Mouse (Mus musculus): ENCODE measurements around the gene Arfgap3. TPM values are rescaled to one million over a fixed set of nuclear protein-coding genes. Genes with fewer than 3 reads are reported as not detected.
A peak's percentile ranks its signal among the peaks of the same experiment; 100 is the strongest.
"Not testable (repeated sequence)": the region's sequence is repeated elsewhere in the genome, so short reads cannot be mapped to it uniquely, and the experiment has no call there.

The Arfgap3 gene
- polyA plus RNA-seq (2012; rRNA removed) = 24.8 and 24.9 TPM in 2 replicates

- Histone ChIP-seq H3K4me3 (ENCODE audit: insufficient read depth, low read length) (peak within 1 kb of the TSS; percentile 49), H3K27ac (ENCODE audit: insufficient read depth, low read length) (peak within 1 kb of the TSS; percentile 25; the same call in 1 of the 2 replicates), H3K4me1 (ENCODE audit: control insufficient read depth, insufficient read depth, low read length) (no peaks in the 10 kb centered on the region; the same call in none of the 2 replicates)
- no peak for TF ChIP-seq CTCF (IDR thresholded peaks at IDR 0.05; ENCODE audit: extremely low read depth, insufficient read depth, low read length)
- peak; percentile 65; the same call in 1 of the 2 replicates for TF ChIP-seq POLR2A (IDR thresholded peaks at IDR 0.05; ENCODE audit: extremely low read depth, insufficient read depth, low read length)
Measured at GRCm38 (mm10) chr15:83349954-83350711, at the start of gene Arfgap3. Gene Arfgap3 (minus strand): TSS chr15:83350247.

GRCm38 (mm10) chr15:83392722-83393121 lies 42.7 kb upstream of the Arfgap3 start:
- H3K4me1 ChIP-seq (ENCODE audit: control insufficient read depth, insufficient read depth, low read length) = no peaks in the 10 kb centered on the region
- no peak overlapping the region for H3K4me3 ChIP-seq (ENCODE audit: insufficient read depth, low read length)
- no peak for TF ChIP-seq CTCF (IDR thresholded peaks at IDR 0.05; ENCODE audit: extremely low read depth, insufficient read depth, low read length)
- TF ChIP-seq POLR2A (IDR thresholded peaks at IDR 0.05; ENCODE audit: extremely low read depth, insufficient read depth, low read length) = no peak
- H3K27ac ChIP-seq (ENCODE audit: insufficient read depth, low read length) = no peak overlapping the region

GRCm38 (mm10) chr15:83387911-83388310 lies 37.9 kb upstream of the Arfgap3 start:
- Histone ChIP-seq H3K27ac (ENCODE audit: insufficient read depth, low read length) (no peak overlapping the region), H3K4me3 (ENCODE audit: insufficient read depth, low read length) (no peak overlapping the region), H3K4me1 (ENCODE audit: control insufficient read depth, insufficient read depth, low read length) (peaks cover 3% of the 10 kb centered on the region; the same call in 1 of the 2 replicates)
- TF ChIP-seq POLR2A (IDR thresholded peaks at IDR 0.05; ENCODE audit: extremely low read depth, insufficient read depth, low read length) (no peak), CTCF (IDR thresholded peaks at IDR 0.05; ENCODE audit: extremely low read depth, insufficient read depth, low read length) (no peak)

GRCm38 (mm10) chr15:83383633-83384032 lies 33.6 kb upstream of the Arfgap3 start:
- H3K4me1 ChIP-seq (ENCODE audit: control insufficient read depth, insufficient read depth, low read length) = peaks cover 3% of the 10 kb centered on the region; the same call in 1 of the 2 replicates
- H3K4me3 ChIP-seq (ENCODE audit: insufficient read depth, low read length) = no peak overlapping the region
- TF ChIP-seq POLR2A (IDR thresholded peaks at IDR 0.05; ENCODE audit: extremely low read depth, insufficient read depth, low read length) (no peak), CTCF (IDR thresholded peaks at IDR 0.05; ENCODE audit: extremely low read depth, insufficient read depth, low read length) (peak; percentile 62)
- H3K27ac ChIP-seq (ENCODE audit: insufficient read depth, low read length) = no peak overlapping the region

- TF ChIP-seq CTCF (IDR thresholded peaks at IDR 0.05; ENCODE audit: extremely low read depth, insufficient read depth, low read length) (no peak), POLR2A (IDR thresholded peaks at IDR 0.05; ENCODE audit: extremely low read depth, insufficient read depth, low read length) (no peak)
- H3K4me3 ChIP-seq (ENCODE audit: insufficient read depth, low read length) = no peak overlapping the region
- H3K4me1 ChIP-seq (ENCODE audit: control insufficient read depth, insufficient read depth, low read length) = peaks cover 3% of the 10 kb centered on the region; the same call in 1 of the 2 replicates
- H3K27ac ChIP-seq (ENCODE audit: insufficient read depth, low read length) = no peak overlapping the region
Measured at GRCm38 (mm10) chr15:83383136-83383535, 33.1 kb upstream of the Arfgap3 start.

- Histone ChIP-seq H3K4me3 (ENCODE audit: insufficient read depth, low read length) (no peak overlapping the region), H3K4me1 (ENCODE audit: control insufficient read depth, insufficient read depth, low read length) (peaks cover 3% of the 10 kb centered on the region; the same call in 1 of the 2 replicates), H3K27ac (ENCODE audit: insufficient read depth, low read length) (no peak overlapping the region)
- no peak for TF ChIP-seq CTCF (IDR thresholded peaks at IDR 0.05; ENCODE audit: extremely low read depth, insufficient read depth, low read length)
- no peak for TF ChIP-seq POLR2A (IDR thresholded peaks at IDR 0.05; ENCODE audit: extremely low read depth, insufficient read depth, low read length)
Measured at GRCm38 (mm10) chr15:83382467-83382866, 32.4 kb upstream of the Arfgap3 start.

- Histone ChIP-seq H3K4me1 (ENCODE audit: control insufficient read depth, insufficient read depth, low read length) (no peaks in the 10 kb centered on the region), H3K4me3 (ENCODE audit: insufficient read depth, low read length) (no peak overlapping the region)
- TF ChIP-seq CTCF (IDR thresholded peaks at IDR 0.05; ENCODE audit: extremely low read depth, insufficient read depth, low read length) (no peak), POLR2A (IDR thresholded peaks at IDR 0.05; ENCODE audit: extremely low read depth, insufficient read depth, low read length) (no peak)
Measured at GRCm38 (mm10) chr15:83377153-83377552, 27.1 kb upstream of the Arfgap3 start.

GRCm38 (mm10) chr15:83375136-83375535 lies 25.1 kb upstream of the Arfgap3 start:
- no peak for TF ChIP-seq POLR2A (IDR thresholded peaks at IDR 0.05; ENCODE audit: extremely low read depth, insufficient read depth, low read length)
- peak; percentile 56 for TF ChIP-seq CTCF (IDR thresholded peaks at IDR 0.05; ENCODE audit: extremely low read depth, insufficient read depth, low read length)
- Histone ChIP-seq H3K4me3 (ENCODE audit: insufficient read depth, low read length) (no peak overlapping the region), H3K4me1 (ENCODE audit: control insufficient read depth, insufficient read depth, low read length) (no peaks in the 10 kb centered on the region), H3K27ac (ENCODE audit: insufficient read depth, low read length) (no peak overlapping the region)

More at GRCm38 (mm10) chr15:83377153-83377552, 27.1 kb upstream of the Arfgap3 start:
- H3K27ac ChIP-seq (ENCODE audit: insufficient read depth, low read length) = no peak overlapping the region

- Histone ChIP-seq H3K4me3 (ENCODE audit: insufficient read depth, low read length) (no peak overlapping the region), H3K4me1 (ENCODE audit: control insufficient read depth, insufficient read depth, low read length) (no peaks in the 10 kb centered on the region), H3K27ac (ENCODE audit: insufficient read depth, low read length) (no peak overlapping the region)
- no peak for TF ChIP-seq CTCF (IDR thresholded peaks at IDR 0.05; ENCODE audit: extremely low read depth, insufficient read depth, low read length)
- TF ChIP-seq POLR2A (IDR thresholded peaks at IDR 0.05; ENCODE audit: extremely low read depth, insufficient read depth, low read length) = no peak
Measured at GRCm38 (mm10) chr15:83374076-83374475, 24.0 kb upstream of the Arfgap3 start.

GRCm38 (mm10) chr15:83368702-83369101 lies 18.7 kb upstream of the Arfgap3 start:
- H3K4me3 ChIP-seq (ENCODE audit: insufficient read depth, low read length); H3K4me1 ChIP-seq (ENCODE audit: control insufficient read depth, insufficient read depth, low read length); H3K27ac ChIP-seq (ENCODE audit: insufficient read depth, low read length): not testable (repeated sequence)

Measured in cortical plate, adult 2 months (tissue).